Mouse (Mus musculus) CD4-positive helper T cell, adult 2 months (primary cell): ENCODE measurements around the gene C2cd4a.

Experiments used
- DNase-seq: peaks from one replicate; pipeline ENCODE4 v3.0.0-alpha.2; 2012; ENCODE audit warnings: low read depth, missing footprints, low spot score

The C2cd4a gene

DNA sequence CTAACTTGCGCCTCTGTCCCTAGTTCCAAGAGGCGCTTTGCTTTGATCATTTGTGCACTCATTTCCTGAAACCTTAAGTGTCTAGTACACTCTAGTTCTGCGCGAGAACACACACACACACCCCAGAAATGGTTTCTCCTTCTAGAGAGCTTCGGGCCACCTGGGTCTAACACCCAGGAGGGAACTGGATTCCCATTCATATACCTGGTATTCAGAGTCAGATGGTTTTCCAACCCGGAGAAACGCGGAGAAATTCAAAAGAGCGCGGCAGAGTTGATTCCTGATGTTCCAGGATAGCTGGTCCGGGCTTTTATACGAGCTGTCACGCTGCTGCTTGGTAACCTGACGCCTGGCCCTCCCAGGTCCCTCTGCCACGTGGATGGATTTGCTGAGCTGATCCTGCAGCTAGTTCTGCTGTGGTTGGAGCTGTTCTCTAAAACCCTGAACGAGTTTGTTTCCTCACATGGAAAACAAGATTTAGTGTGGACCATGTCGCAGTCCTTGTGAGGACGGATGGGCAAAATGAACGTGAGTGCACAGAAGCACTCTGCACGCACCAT is at the start of gene C2cd4a:
C2cd4a (minus strand) TSS at position 285 of the 560 bp plus-strand sequence.
- no peak for DNase-seq

DNA sequence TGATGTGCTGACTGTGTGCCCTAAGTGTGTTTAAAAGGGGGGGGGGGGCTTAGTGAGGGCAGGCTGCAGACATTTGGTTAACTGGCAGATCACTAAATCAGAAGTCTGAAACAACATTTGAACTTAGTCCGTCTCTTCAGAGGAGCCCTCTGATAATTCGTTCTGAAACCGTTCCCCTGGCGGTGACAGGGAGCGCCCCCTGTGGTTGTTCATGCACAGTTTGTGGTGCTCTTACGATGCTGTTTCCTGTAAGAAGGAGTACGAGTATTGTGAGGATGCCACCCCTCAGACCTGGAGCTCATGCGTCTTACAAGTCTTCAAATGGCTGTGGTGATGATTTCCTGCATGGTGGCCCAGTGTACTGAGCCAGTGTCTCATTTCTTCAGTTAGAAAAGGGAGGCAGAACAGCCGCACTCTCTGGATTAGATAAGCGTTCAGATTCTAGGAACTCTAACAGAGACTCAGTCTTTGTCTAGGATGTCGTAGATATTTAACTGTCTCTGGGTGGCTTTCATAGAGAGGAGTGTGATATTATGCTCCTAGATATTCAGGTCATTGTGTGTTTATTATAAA is 46.2 kb upstream of the C2cd4a start:
- DNase-seq, result no peak

DNA sequence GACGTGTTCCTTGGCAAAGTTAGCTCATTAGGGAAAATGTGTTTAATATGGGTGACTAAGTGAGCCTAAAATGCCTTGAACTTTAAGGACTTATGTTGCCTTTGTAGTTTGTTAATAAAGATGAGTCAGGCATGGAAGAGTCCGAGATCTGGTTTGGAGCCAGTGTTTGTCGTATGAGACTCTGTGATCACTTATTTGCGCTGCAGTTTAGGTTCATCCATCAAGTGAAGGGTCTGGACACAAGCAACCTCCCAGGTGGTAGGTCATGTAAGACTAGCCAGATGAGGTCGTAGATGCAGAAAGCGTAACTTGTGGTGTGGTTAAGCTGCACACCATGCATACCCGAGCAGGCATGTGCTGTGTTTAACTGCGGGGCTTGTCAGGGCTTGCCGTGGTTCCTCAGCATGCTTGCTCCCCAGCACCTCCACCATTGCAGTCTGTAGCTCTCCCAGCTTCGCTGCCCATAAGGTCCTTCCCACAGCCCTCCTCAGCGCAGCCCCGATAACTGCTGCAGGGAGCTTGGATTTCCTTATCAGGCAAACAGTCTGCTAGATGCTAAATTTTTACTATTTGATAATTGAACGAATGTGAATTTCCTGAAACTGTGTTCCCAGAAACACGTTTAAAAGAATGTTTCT is 45.1 kb upstream of the C2cd4a start:
- no peak for DNase-seq

DNA sequence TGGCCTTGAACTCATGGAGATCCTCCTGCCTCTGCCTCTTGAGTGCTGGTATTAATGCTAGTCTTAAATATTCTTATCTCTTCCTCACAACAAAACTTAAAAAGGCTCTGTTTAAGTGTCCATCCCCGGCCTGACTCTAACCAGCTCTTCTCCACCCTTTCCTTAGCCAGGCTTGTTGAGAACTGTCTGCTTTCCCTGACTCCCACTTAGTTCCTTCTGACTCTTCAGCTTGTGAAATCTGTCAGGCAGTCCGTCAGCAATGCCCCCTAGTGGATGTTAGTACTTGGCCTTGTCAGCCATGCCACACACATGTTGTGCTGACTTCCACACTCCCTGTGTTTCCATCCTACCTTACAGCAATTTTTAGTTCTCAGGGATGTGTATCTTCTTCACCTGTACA is 43.2 kb upstream of the C2cd4a start:
- DNase-seq, result peak; percentile 30

DNA sequence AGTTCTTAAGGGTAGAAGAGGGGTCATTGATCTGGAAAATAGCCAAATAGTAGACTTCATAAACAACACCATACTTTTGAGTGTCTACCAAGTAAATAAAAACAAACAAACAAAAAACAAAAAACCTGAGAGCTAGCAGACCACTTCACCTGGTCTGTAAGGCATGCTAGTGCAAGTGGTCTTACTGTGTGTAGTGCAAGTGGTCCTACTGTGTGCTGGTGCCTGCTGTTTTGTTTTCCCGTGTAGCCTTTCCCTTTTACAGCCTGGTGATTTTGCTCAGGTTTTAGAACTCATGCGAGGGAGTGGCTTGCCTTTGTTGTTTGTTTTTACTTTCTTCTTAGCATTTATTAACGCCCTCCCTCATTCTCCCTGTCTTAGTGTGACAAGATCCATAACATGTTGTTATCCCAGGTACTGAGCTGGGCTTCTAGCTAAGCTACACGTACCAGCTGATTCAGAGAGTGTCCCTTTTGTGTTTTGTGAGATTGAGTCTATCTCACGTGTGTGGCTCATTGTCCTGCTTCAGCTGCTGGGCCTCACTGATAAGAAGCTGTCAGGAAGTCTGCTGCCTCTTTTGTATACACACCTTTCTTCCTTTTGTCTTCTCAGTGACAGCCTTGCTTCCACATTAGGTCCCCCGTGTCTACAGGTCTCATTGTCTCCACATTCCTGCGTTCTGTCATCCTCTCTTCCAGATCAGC is 42.5 kb upstream of the C2cd4a start:
- no peak for DNase-seq

DNA sequence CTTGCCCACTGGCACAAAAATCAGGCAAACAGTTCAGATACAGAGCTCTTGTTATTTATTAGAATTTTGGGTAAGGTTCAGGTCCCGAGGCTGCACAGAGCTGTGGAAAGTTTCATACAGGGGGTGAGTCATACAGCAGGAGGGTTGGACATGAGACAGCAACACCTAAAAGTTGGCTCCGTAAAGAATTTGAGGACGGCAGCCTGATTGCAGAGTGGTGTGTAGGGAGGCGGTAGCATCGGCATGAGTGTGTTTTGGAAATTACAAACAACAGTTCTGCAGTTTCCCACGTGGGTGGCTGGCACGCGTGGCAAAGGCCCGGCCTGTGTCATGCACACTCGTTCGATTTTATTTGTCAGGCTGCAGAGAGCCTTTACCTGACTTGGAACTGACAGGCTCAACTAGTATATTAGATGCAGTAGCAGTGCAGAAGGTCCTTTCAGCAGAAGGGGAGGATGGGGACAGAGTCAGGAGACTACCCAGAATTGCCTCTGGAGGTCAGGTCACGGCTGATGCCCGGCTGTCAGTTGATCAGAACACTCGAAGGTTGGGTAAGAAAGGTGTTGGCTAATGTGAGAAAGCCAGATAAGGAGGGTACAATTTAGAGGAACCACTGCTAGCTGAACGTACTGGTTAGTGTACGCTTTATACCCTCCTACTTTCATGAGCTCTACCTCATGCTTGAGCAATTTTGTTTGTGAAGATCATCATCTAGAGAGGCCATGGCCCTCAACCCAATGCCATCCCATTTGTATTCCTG is 37.7 kb upstream of the C2cd4a start:
- no peak for DNase-seq

DNA sequence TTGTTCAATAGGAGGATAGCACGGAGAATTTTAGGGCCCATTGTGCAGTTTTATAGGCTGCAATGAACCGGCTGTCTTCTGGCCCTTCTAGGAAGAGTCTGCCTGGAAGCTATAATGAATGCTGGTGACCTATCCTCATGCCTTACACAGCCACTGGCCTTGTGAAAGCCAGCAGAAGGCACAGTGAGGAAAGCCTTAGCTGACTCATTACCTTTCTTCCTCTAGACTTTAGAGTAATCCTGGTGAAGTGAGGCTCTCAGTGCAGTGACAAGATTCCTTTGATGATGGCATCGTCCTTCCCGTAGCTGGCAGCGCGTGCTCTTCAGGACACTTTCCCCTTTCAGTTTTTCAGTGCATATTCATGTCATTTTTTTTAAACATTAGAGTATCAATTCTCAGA is 35.3 kb upstream of the C2cd4a start:
- no peak for DNase-seq

DNA sequence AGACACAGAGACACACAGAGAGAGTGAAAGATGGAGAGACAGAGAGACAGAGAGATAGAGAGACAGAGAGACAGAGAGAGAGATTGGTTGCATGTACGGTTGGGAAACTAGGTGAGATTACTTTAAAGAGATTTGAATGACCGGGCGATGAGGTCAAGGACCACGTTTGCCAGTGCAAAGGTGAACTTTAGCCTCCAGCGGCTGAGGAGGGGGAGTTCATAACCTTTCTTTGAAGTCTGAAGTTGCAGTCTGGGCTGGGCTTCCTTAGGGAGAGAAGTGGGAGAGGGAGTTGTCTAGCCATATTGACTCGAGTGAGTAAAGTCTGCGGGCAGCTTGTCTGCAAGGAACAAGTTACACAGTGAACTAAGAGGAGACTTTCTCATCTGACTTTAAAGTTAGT is 33.3 kb upstream of the C2cd4a start:
- DNase-seq, result no peak

DNA sequence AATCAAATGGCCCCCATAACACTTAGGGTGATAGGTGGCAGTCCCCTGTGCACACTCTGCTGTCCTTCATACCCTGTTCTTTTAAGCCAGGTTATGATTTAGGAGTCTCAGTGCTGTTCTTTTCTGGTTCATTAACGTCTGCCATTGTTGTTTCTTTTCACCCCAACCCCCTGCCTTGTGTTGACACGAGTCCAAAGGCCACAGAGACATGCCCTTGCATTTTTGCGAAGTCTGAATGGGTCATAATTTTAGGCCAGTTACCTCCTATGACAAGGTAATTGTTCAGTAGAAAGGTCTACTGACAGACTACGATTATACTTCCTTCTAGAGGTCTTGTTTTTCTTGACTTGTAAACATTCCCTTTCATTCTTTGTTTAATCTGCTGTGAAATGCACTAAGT is 31.9 kb upstream of the C2cd4a start:
- no peak for DNase-seq

DNA sequence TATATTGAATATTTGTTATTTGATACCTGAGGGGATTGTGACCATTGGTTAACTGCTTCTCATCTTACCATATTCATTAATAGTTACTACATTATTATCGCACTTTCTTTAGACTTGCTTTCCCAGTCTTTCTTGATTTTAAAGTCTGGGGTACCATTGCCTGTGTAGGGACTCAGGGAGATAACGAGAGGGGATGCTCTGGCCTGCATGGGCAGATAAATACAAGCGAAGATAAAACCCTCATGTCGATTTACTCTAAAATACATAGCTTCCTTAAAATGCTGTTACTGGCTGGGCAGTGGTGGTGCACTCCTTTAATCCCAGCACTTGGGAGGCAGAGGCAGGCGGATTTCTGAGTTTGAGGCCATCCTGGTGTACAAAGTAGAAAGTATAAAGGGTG is 31.2 kb upstream of the C2cd4a start:
- no peak for DNase-seq

DNA sequence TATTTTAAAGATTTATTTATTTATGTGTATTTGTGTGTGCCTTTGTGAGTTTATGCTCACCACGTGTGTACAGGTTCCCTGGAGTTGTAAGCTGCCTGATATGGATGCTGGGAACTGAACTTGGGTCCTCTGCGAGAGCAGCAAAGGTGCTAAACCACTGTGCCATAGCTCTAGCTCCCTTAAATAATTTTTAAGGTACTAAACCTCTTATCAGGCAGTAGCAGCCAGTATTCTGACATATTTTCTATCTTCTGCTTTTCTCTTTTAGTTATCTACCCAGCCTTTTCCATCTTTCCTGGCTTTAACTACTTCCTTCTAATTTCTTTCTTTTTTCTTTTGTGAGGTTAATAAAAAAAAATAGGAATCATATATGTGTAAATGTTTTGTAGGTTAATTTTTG is 28.1 kb upstream of the C2cd4a start:
- no peak for DNase-seq

DNA sequence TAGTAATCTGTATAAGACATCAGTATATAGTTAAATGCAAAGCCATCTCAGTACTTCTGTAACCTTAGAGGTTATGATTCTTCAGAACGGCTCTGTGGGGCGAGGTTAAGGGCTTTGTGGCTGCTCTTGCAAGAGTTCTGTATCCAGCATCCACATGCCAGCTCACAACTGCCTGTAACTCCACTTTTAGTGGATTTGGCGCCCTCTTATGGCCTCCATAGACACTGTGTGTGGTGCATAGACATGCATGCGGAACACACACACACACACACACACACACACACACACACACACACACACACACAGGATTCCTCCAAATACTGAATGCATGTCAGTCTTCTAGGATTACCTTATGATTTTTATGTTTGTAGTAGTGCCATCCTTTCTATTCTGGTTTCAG is 19.0 kb upstream of the C2cd4a start:
- peak; percentile 41 for DNase-seq

DNA sequence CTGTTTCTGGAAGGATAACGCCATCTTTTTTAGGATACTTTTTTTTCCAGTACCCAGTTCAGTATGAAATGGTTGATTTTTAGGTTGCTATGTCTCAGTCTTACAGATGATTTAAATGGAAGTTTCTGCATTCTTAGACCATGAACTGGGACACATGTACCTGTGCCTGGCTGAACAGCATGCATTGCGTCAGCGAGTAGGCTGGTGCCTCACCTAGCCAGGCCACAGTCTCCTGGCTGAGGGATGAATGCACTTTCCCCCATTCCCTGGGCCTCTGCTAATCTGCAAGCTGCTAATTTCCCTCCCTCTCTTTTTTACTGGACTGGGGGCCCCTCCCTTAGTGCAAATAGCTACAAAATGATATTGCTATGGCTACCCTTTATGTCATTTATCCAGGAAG is 17.7 kb upstream of the C2cd4a start:
- no peak for DNase-seq

DNA sequence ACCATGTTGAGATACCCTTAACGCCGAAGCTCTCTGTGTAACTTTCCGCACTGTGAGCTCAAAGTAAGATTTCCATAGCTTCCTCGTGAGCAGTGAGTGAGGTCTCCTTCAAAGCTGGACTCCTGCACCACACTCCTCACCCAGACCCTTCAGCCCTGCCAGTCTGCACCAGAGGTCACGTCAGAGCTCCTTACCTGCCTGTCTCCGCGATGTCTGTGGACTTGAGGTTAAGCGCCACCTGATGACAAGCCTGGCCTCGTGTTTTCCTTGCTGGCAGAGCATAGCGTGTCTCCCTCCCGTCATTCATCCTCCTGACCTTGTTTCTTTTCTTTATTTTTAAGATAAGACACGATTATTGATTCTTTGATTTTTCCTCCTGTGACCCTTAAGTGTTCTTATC is 17.3 kb upstream of the C2cd4a start:
- no peak for DNase-seq

DNA sequence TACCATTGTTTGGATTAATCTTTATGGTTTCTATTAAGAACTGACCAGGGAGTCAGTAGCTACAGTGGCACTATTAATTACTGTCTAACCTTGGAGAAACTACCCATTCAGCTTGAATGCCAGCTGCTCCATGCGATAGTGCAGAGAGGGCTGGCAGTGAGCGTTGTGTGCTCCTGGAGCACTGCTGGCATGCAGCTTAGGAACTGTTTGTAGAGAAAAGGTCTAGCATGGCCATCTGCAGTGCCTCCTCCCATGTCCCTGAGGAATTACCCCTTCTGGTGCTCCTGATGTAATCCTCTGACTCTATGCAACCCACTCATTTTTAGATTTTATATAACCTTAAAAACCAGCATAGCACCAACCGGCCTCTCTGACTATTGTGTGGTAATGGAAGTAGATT is 15.5 kb upstream of the C2cd4a start:
- DNase-seq, result no peak

DNA sequence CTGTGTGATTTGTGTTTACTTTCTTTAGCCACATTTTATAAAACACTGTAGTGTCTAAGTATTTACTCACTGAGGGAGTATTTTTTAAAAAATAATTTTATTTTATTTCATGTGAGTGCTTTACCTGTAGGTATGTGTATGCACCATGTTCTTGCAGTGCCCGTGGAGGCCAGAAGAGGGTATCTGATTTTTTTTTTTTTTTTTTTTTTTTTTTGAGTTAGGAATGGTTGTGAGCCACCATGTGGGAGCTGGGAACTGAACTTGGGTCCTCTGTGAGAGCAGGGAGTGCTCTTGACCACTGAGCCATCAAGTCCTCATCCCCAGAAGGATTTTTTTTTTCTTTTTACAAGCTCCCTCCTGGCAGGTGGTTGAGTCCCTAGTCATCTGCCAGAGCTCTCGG is 14.0 kb upstream of the C2cd4a start:
- no peak for DNase-seq

DNA sequence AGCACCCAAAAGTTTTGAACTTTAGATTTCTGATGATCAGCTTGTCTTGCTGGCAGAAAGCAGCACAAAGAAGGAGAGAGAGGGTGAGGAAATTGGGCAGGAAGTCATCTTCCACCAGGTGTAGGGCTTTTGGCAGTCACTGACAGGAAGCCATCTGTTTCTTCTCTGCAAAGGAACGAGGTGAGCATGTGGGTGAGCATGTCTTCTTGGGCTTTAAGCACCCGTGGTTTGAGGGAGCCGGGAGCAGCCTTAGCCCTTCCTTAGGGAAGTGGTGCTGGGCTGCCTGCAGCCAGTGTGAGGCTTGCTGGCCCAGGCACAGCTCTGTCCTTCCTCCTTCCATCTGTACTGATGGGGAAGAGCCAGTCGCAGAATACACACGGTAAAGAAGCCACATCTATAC is 13.5 kb upstream of the C2cd4a start:
- peak; percentile 33 for DNase-seq

DNA sequence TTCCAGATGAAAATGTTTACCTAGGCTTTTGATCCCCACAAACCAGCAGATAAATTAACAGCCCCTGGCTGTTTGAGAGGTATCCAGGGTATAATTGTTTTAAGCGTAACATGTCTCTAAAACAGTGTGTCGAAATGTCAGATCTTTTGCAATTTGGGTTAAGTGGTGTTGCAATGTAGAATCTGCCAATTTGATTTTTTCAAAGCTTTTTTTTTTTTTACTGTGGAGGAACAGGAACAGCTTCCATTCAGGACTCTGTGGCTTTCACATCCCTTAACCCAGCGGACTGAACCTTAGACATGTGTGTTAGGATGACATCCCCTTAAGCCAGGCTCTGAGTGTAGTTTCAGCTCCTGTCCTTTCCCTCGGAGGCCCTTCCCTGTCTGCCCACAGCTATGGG is 12.9 kb upstream of the C2cd4a start:
- no peak for DNase-seq

DNA sequence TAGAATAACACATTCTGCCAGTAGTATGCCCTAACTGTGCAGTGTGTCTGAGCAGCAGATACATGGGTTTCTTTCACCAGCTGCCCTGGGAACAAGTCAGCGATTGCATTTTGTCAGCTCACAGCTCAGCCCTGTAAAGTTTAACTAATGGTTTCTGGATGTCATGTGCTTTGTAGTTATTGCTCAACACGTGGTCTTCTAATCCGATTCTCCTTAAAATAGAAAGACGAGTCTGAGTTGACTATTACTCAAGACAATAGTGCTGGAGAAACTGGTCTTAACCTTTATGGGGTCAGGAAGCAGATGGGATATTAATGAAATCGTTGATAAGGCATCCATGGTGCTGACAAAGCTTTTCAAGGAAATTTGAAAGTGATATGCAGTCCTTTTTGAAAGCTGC is 10.7 kb upstream of the C2cd4a start:
- DNase-seq, result no peak

DNA sequence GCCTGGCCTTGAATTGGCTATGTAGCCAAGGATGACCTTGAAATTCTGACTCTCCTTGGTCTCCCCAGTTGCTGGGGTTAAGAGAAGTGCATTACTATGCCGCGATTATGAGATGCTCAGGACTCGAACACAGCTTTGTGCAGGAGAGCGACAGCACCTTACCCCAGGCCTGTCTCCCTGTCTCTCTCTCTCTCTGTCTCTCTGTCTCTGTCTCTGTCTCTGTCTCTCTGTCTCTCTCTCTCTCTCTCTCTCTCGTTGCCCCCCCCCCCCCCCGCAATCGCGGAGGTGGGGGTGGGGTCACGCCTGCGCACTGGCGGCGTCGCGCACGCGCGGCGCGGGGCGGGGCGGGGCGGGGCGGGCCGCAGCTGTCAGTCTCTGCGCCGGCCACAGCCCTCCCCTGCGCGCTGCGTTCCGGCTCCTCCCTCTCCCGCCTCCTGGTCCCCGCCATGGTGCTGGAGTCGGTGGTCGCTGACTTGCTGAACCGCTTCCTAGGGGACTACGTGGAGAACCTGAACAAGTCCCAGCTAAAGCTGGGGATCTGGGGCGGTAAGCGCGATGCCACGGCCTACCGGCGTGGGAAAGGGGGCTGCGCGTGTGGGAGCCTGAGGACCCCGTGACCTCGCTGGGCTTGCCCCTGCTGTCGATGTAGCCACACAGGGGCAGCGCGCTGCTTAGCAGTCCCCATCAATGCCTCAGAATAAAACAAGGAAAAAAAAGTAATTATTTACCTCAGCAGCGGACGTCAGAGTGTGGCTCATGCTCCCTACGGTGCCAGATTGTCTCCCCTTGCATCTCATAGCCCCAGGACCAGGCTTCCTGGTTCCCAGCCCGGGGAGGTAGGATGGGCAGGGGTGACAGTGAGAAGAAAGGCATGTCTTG is 8.1 kb upstream of the C2cd4a start, which contains the start of gene Vps13c:
Vps13c (plus strand) TSS at position 416 of the 879 bp plus-strand sequence.
- peak; percentile 87 for DNase-seq

DNA sequence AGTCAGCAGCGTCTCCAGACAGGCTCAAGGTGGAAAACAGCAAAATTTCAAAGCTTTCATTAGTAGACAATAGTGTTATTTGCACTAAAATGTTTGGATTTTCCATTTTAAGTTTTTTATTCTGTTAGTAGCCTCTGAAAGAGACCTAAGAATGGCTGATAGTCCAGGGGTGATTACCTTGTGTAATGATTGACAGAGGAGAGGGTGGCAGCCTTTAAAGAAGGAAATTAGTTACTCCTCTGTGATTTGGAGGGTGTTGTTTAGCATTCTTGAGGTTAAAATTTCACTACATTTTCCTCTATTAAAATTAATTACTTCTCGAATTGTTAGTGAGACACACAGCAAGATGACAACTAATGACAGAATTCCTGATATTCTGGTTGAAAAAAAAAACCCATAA is 5.2 kb upstream of the C2cd4a start:
- DNase-seq, result no peak
